Mouse (Mus musculus): ENCODE measurements around the gene Slc7a5. TPM values are rescaled to one million over a fixed set of nuclear protein-coding genes. Genes with fewer than 3 reads are reported as not detected.

Slc7a5 gene
- polyA plus RNA-seq, 1 experiment: 112 TPM

GRCm38 (mm10) chr8:121857331-121857730, 50.2 kb downstream of the Slc7a5 start:
- no peaks in the 10 kb centered on the region for H3K36me3 ChIP-seq (ENCODE audit: control insufficient read depth, insufficient read depth)
- no peaks in the 10 kb centered on the region for H3K79me3 ChIP-seq (ENCODE audit: low read depth)
- no peaks in the 10 kb centered on the region for H3K27me3 ChIP-seq (ENCODE audit: control insufficient read depth, insufficient read depth, insufficient read length)
- TF ChIP-seq CEBPB (IDR thresholded peaks at IDR 0.05; ENCODE audit: low read depth): no peak
- TF ChIP-seq CTCF (IDR thresholded peaks at IDR 0.05; ENCODE audit: control insufficient read depth, insufficient read depth, insufficient read length): no peak
- no peak for TF ChIP-seq USF1 (IDR thresholded peaks at IDR 0.05; ENCODE audit: low read depth)
- no peak for TF ChIP-seq MAX (IDR thresholded peaks at IDR 0.05)
- no peak for TF ChIP-seq MYOD1 (IDR thresholded peaks at IDR 0.05; ENCODE audit: control insufficient read depth, insufficient read length, low read depth)
- no peak for TF ChIP-seq FOSL1 (IDR thresholded peaks at IDR 0.05; ENCODE audit: insufficient read depth, low read length, poor library complexity, severe bottlenecking)
- no peak for TF ChIP-seq MYOG (IDR thresholded peaks at IDR 0.05; ENCODE audit: control insufficient read depth, extremely low read depth, insufficient read length)
- H3K79me2 ChIP-seq (ENCODE audit: control insufficient read depth, insufficient read depth): no peaks in the 10 kb centered on the region
- H3K4me3 ChIP-seq (ENCODE audit: insufficient read depth, poor library complexity, severe bottlenecking): no peak overlapping the region
- H3ac ChIP-seq (ENCODE audit: control insufficient read depth, insufficient read length, low read depth): no peak overlapping the region

GRCm38 (mm10) chr8:121856071-121856746, 51.3 kb downstream of the Slc7a5 start:
- Histone ChIP-seq H3K79me2 (ENCODE audit: control insufficient read depth, insufficient read depth) (no peaks in the 10 kb centered on the region), H3ac (ENCODE audit: control insufficient read depth, insufficient read length, low read depth) (no peak overlapping the region), H3K27me3 (ENCODE audit: control insufficient read depth, insufficient read depth, insufficient read length) (no peaks in the 10 kb centered on the region), H3K79me3 (ENCODE audit: low read depth) (no peaks in the 10 kb centered on the region), H3K4me3 (ENCODE audit: insufficient read depth, poor library complexity, severe bottlenecking) (no peak overlapping the region), H3K36me3 (ENCODE audit: control insufficient read depth, insufficient read depth) (no peaks in the 10 kb centered on the region)
- TF ChIP-seq USF1 (IDR thresholded peaks at IDR 0.05; ENCODE audit: low read depth) (no peak), FOSL1 (IDR thresholded peaks at IDR 0.05; ENCODE audit: insufficient read depth, low read length, poor library complexity, severe bottlenecking) (no peak)

GRCm38 (mm10) chr8:121853586-121853985, 53.9 kb downstream of the Slc7a5 start:
- H3K4me3 ChIP-seq (ENCODE audit: insufficient read depth, poor library complexity, severe bottlenecking): no peak overlapping the region
- no peaks in the 10 kb centered on the region for H3K79me3 ChIP-seq (ENCODE audit: low read depth)
- TF ChIP-seq USF1 (IDR thresholded peaks at IDR 0.05; ENCODE audit: low read depth) (no peak), FOSL1 (IDR thresholded peaks at IDR 0.05; ENCODE audit: insufficient read depth, low read length, poor library complexity, severe bottlenecking) (no peak), CTCF (IDR thresholded peaks at IDR 0.05; ENCODE audit: control insufficient read depth, insufficient read depth, insufficient read length) (no peak), MYOG (IDR thresholded peaks at IDR 0.05; ENCODE audit: control insufficient read depth, extremely low read depth, insufficient read length) (no peak), MAX (IDR thresholded peaks at IDR 0.05) (no peak), MYOD1 (IDR thresholded peaks at IDR 0.05; ENCODE audit: control insufficient read depth, insufficient read length, low read depth) (no peak)
- H3ac ChIP-seq (ENCODE audit: control insufficient read depth, insufficient read length, low read depth): no peak overlapping the region
- no peaks in the 10 kb centered on the region for H3K27me3 ChIP-seq (ENCODE audit: control insufficient read depth, insufficient read depth, insufficient read length)
- no peaks in the 10 kb centered on the region for H3K79me2 ChIP-seq (ENCODE audit: control insufficient read depth, insufficient read depth)
- no peaks in the 10 kb centered on the region for H3K36me3 ChIP-seq (ENCODE audit: control insufficient read depth, insufficient read depth)

- TF ChIP-seq CTCF (IDR thresholded peaks at IDR 0.05; ENCODE audit: control insufficient read depth, insufficient read depth, insufficient read length) (no peak), MYOD1 (IDR thresholded peaks at IDR 0.05; ENCODE audit: control insufficient read depth, insufficient read length, low read depth) (no peak), MYOG (IDR thresholded peaks at IDR 0.05; ENCODE audit: control insufficient read depth, extremely low read depth, insufficient read length) (no peak), USF1 (IDR thresholded peaks at IDR 0.05; ENCODE audit: low read depth) (no peak), CEBPB (IDR thresholded peaks at IDR 0.05; ENCODE audit: low read depth) (no peak), FOSL1 (IDR thresholded peaks at IDR 0.05; ENCODE audit: insufficient read depth, low read length, poor library complexity, severe bottlenecking) (no peak), MAX (IDR thresholded peaks at IDR 0.05) (no peak)
- Histone ChIP-seq H3K4me3 (ENCODE audit: insufficient read depth, poor library complexity, severe bottlenecking) (no peak overlapping the region), H3K27me3 (ENCODE audit: control insufficient read depth, insufficient read depth, insufficient read length) (no peaks in the 10 kb centered on the region), H3K79me3 (ENCODE audit: low read depth) (no peaks in the 10 kb centered on the region), H3K79me2 (ENCODE audit: control insufficient read depth, insufficient read depth) (no peaks in the 10 kb centered on the region), H3ac (ENCODE audit: control insufficient read depth, insufficient read length, low read depth) (no peak overlapping the region), H3K36me3 (ENCODE audit: control insufficient read depth, insufficient read depth) (no peaks in the 10 kb centered on the region)
Observed at GRCm38 (mm10) chr8:121852464-121852863, 55.0 kb downstream of the Slc7a5 start.

- Histone ChIP-seq H3K27me3 (ENCODE audit: control insufficient read depth, insufficient read depth, insufficient read length) (no peaks in the 10 kb centered on the region), H3K79me2 (ENCODE audit: control insufficient read depth, insufficient read depth) (no peaks in the 10 kb centered on the region), H3K79me3 (ENCODE audit: low read depth) (no peaks in the 10 kb centered on the region), H3K4me3 (ENCODE audit: insufficient read depth, poor library complexity, severe bottlenecking) (no peak overlapping the region), H3ac (ENCODE audit: control insufficient read depth, insufficient read length, low read depth) (no peak overlapping the region), H3K36me3 (ENCODE audit: control insufficient read depth, insufficient read depth) (no peaks in the 10 kb centered on the region)
- no peak for TF ChIP-seq CEBPB (IDR thresholded peaks at IDR 0.05; ENCODE audit: low read depth)
- no peak for TF ChIP-seq FOSL1 (IDR thresholded peaks at IDR 0.05; ENCODE audit: insufficient read depth, low read length, poor library complexity, severe bottlenecking)
- no peak for TF ChIP-seq MYOD1 (IDR thresholded peaks at IDR 0.05; ENCODE audit: control insufficient read depth, insufficient read length, low read depth)
- TF ChIP-seq MYOG (IDR thresholded peaks at IDR 0.05; ENCODE audit: control insufficient read depth, extremely low read depth, insufficient read length): no peak
- TF ChIP-seq USF1 (IDR thresholded peaks at IDR 0.05; ENCODE audit: low read depth): no peak
- TF ChIP-seq MAX (IDR thresholded peaks at IDR 0.05): no peak
- TF ChIP-seq CTCF (IDR thresholded peaks at IDR 0.05; ENCODE audit: control insufficient read depth, insufficient read depth, insufficient read length): no peak
Observed at GRCm38 (mm10) chr8:121851716-121852115, 55.8 kb downstream of the Slc7a5 start.

All from C2C12 (cell line).